Mouse (Mus musculus): Measurements from ENCODE around the gene Hdac9. TPM values are rescaled to one million over a fixed set of nuclear protein-coding genes. Genes with fewer than 3 reads are reported as not detected.

Gene Hdac9
- polyA plus RNA-seq, 1 experiment from 2014 or later, result 17.0 TPM

DNA sequence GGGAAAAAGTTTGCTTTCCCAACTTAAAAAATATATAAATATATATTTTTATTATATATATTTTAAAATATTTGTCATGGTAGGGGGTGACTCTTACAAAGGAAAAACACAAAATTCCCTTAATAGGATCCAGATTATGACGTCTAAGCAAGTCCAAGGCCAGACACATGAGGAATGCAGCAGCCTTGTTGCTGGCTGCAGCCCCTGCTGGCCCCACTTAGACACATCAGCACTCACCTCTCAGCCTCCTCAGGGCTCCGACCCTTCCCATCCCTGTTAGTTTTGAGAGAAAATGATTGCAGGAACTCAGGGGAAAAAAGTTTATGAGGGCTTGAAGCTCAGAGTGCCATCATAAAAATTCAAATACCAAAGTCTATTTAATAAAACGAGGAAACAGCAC, 746.3 kb downstream of the Hdac9 start:
- no peak overlapping the region for H3K9ac ChIP-seq (replicated peaks; ENCODE audit: low read length)
- no peak overlapping the region for H3K4me2 ChIP-seq (ENCODE audit: low read length)
- no peaks in the 10 kb centered on the region for H3K27me3 ChIP-seq (ENCODE audit: control insufficient read depth, insufficient read depth, low read length)
- DNase-seq (no peak), ATAC-seq (ENCODE audit: low FRiP score, low TSS enrichment) (no peak)
- no peak overlapping the region for H3K4me3 ChIP-seq (replicated peaks; ENCODE audit: low read depth, low read length)
- no peaks in the 10 kb centered on the region for H3K36me3 ChIP-seq (ENCODE audit: control insufficient read depth, insufficient read depth, low read length)
- no peaks in the 10 kb centered on the region for H3K9me3 ChIP-seq (ENCODE audit: control insufficient read depth, low read length)
- H3K27ac ChIP-seq (replicated peaks; ENCODE audit: low read depth, low read length), result no peak overlapping the region
- WGBS, result 68% methylated on average over 3 of the region's 3 CpGs
- H3K4me1 ChIP-seq (ENCODE audit: control insufficient read depth, insufficient read depth, low read length), result no peaks in the 10 kb centered on the region

DNA sequence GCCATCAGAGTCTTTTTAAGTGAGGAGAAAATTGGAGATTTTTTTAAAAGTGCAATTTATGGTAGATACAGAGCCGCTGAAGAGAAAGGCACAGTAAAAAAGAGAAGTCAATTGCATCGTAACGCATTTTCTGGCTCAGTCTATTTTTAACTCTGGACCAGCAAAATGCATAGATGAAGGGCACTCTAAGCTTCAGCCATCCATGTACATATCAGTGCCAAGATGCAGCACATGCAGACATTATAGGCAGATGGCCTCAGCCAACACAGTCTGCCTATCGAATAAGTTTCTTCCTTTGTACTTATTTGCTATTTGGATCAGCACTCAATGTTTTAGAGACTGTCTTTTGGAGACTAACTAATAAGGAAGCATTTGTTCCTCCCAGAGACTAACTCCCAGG, 751.2 kb downstream of the Hdac9 start:
- Histone ChIP-seq H3K4me2 (ENCODE audit: low read length) (no peak overlapping the region), H3K4me1 (ENCODE audit: control insufficient read depth, insufficient read depth, low read length) (no peaks in the 10 kb centered on the region), H3K9ac (replicated peaks; ENCODE audit: low read length) (no peak overlapping the region), H3K27me3 (ENCODE audit: control insufficient read depth, insufficient read depth, low read length) (no peaks in the 10 kb centered on the region), H3K4me3 (replicated peaks; ENCODE audit: low read depth, low read length) (no peak overlapping the region), H3K27ac (replicated peaks; ENCODE audit: low read depth, low read length) (no peak overlapping the region), H3K36me3 (ENCODE audit: control insufficient read depth, insufficient read depth, low read length) (no peaks in the 10 kb centered on the region), H3K9me3 (ENCODE audit: control insufficient read depth, low read length) (no peaks in the 10 kb centered on the region)
- 89% methylated on average over 4 of the region's 4 CpGs for WGBS
- ATAC-seq (ENCODE audit: low FRiP score, low TSS enrichment), result no peak
- DNase-seq, result no peak

DNA sequence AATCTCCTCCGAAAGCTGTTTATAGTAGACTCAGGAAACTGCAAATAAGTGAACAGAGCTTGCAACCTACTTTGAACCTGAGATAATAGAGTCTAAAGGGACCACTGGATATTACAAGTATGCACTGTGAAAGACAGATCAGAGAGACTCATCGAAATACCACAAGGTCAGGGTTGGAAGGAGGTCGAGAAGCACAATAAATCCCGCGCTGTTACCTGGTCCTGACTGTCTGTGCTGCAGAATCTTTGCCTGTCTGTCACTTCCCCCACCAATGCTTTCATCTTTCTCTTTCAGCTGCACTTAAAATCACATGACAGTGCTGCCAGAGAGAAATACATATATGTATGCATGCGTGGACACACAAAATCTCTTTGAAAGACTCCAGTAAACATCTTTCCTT, 760.6 kb downstream of the Hdac9 start:
- Histone ChIP-seq H3K36me3 (ENCODE audit: control insufficient read depth, insufficient read depth, low read length) (no peaks in the 10 kb centered on the region), H3K9ac (replicated peaks; ENCODE audit: low read length) (no peak overlapping the region), H3K4me1 (ENCODE audit: control insufficient read depth, insufficient read depth, low read length) (no peaks in the 10 kb centered on the region), H3K27ac (replicated peaks; ENCODE audit: low read depth, low read length) (no peak overlapping the region), H3K4me2 (ENCODE audit: low read length) (no peak overlapping the region), H3K9me3 (ENCODE audit: control insufficient read depth, low read length) (no peaks in the 10 kb centered on the region), H3K4me3 (replicated peaks; ENCODE audit: low read depth, low read length) (no peak overlapping the region), H3K27me3 (ENCODE audit: control insufficient read depth, insufficient read depth, low read length) (no peaks in the 10 kb centered on the region)
- 74% methylated on average over 6 of the region's 6 CpGs for WGBS
- ATAC-seq (ENCODE audit: low FRiP score, low TSS enrichment) (0 out of 2 replicates have a peak, but pooled peaks have one; percentile 42), DNase-seq (peak; percentile 10)

DNA sequence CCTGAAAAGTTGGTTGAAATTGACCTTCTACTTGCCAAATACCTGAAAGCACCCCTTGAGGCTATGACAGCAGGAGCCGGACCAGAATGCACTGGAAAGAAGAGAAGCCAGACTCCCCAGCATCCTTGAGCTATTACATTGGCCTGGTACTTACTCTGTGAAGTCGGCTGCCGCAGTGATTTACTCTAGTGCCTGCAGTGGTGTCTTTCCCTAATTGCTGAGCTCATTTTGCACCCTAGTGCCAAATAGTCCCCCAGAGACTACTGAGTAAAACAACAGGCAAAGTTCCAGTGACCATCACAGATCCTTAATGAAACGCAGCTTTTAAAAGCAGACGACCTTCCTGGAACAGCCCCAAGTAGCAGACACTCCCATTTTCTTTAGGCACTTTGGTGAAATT, 761.2 kb downstream of the Hdac9 start:
- WGBS, result 75% methylated on average over 5 of the region's 5 CpGs
- H3K4me3 ChIP-seq (replicated peaks; ENCODE audit: low read depth, low read length), result no peak overlapping the region
- DNase-seq (no peak), ATAC-seq (ENCODE audit: low FRiP score, low TSS enrichment) (no peak)
- no peak overlapping the region for H3K27ac ChIP-seq (replicated peaks; ENCODE audit: low read depth, low read length)
- no peaks in the 10 kb centered on the region for H3K27me3 ChIP-seq (ENCODE audit: control insufficient read depth, insufficient read depth, low read length)
- H3K9ac ChIP-seq (replicated peaks; ENCODE audit: low read length), result no peak overlapping the region
- no peak overlapping the region for H3K4me2 ChIP-seq (ENCODE audit: low read length)
- H3K36me3 ChIP-seq (ENCODE audit: control insufficient read depth, insufficient read depth, low read length), result no peaks in the 10 kb centered on the region
- H3K4me1 ChIP-seq (ENCODE audit: control insufficient read depth, insufficient read depth, low read length), result no peaks in the 10 kb centered on the region
- H3K9me3 ChIP-seq (ENCODE audit: control insufficient read depth, low read length), result no peaks in the 10 kb centered on the region

DNA sequence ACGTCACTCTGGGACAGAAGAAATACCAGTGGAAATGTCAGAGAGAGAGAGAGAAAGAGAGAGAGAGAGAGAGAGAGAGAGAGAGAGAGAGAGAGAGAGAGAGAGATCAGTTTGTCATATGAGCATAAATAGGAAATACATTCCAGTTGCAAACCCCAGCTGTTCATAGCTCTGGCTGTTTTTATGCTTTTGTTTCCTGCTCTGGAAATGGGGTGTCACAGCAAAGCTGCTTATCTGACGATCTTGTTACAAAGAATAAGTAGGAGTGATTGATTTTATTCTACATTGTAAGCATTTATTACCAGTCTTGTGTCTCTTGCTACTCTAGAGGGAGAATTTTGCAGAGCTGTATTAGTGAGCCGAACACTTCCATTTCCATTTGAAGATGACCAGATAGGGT, 762.1 kb downstream of the Hdac9 start:
- 80% methylated on average over 3 of the region's 3 CpGs for WGBS

DNA sequence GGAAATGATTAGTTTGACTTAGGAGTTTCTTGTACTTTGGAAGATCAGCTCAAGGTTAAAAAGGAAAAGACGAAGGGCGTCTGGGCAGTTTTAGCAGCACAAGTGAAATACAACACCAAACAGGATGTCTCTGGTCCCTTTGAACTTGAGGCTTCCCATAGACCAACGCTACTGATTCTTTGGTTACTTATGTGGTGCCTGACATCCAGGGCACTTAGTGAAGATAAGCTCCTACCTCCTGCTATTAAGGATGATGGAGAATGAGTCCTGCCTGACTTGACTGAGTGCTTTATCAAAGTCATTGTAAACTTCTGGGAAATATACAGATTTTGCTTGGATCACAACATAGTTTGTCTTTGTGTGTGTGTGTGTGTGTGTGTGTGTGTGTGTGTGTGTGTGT, 765.6 kb downstream of the Hdac9 start:
- no peak for DNase-seq
- 67% methylated on average over 3 of the region's 3 CpGs for WGBS
- no peaks in the 10 kb centered on the region for H3K27me3 ChIP-seq (ENCODE audit: control insufficient read depth, insufficient read depth, low read length)

More for the DNA sequence above, 762.1 kb downstream of the Hdac9 start:
- ATAC-seq (ENCODE audit: low FRiP score, low TSS enrichment) (no peak), DNase-seq (no peak)
- Histone ChIP-seq H3K9me3 (ENCODE audit: control insufficient read depth, low read length) (no peaks in the 10 kb centered on the region), H3K4me2 (ENCODE audit: low read length) (no peak overlapping the region), H3K4me1 (ENCODE audit: control insufficient read depth, insufficient read depth, low read length) (no peaks in the 10 kb centered on the region), H3K4me3 (replicated peaks; ENCODE audit: low read depth, low read length) (no peak overlapping the region), H3K36me3 (ENCODE audit: control insufficient read depth, insufficient read depth, low read length) (no peaks in the 10 kb centered on the region), H3K27ac (replicated peaks; ENCODE audit: low read depth, low read length) (no peak overlapping the region), H3K9ac (replicated peaks; ENCODE audit: low read length) (no peak overlapping the region), H3K27me3 (ENCODE audit: control insufficient read depth, insufficient read depth, low read length) (no peaks in the 10 kb centered on the region)

DNA sequence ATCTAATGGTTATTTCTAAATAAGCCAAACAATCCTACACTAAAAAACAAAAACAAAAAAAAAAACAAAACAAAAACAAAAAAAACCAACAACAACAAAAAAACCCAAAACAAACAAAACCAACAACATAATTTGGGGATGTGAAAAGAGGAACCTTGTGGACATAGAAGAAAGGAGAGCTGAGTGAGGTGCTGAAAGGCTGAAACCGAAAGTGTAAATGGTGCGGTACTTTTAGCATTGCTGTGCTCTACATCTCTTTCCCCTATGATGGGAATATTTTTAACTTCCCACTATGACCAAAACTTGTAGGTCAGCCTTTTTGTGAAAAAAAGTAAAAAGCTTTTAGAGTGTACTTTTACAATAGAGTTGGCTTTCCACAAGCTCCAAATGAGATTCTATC, 774.2 kb downstream of the Hdac9 start:
- no peak for ATAC-seq (ENCODE audit: low FRiP score, low TSS enrichment)
- DNase-seq, result no peak
- Histone ChIP-seq H3K27me3 (ENCODE audit: control insufficient read depth, insufficient read depth, low read length) (no peaks in the 10 kb centered on the region), H3K9ac (replicated peaks; ENCODE audit: low read length) (no peak overlapping the region), H3K9me3 (ENCODE audit: control insufficient read depth, low read length) (no peaks in the 10 kb centered on the region), H3K4me2 (ENCODE audit: low read length) (no peak overlapping the region), H3K4me1 (ENCODE audit: control insufficient read depth, insufficient read depth, low read length) (no peaks in the 10 kb centered on the region), H3K27ac (replicated peaks; ENCODE audit: low read depth, low read length) (no peak overlapping the region), H3K36me3 (ENCODE audit: control insufficient read depth, insufficient read depth, low read length) (no peaks in the 10 kb centered on the region), H3K4me3 (replicated peaks; ENCODE audit: low read depth, low read length) (no peak overlapping the region)
- WGBS, result 97% methylated on average over 2 of the region's 2 CpGs

More for the DNA sequence above, 765.6 kb downstream of the Hdac9 start:
- Histone ChIP-seq H3K4me3 (replicated peaks; ENCODE audit: low read depth, low read length) (no peak overlapping the region), H3K4me2 (ENCODE audit: low read length) (no peak overlapping the region), H3K27ac (replicated peaks; ENCODE audit: low read depth, low read length) (no peak overlapping the region), H3K36me3 (ENCODE audit: control insufficient read depth, insufficient read depth, low read length) (no peaks in the 10 kb centered on the region), H3K9me3 (ENCODE audit: control insufficient read depth, low read length) (no peaks in the 10 kb centered on the region), H3K9ac (replicated peaks; ENCODE audit: low read length) (no peak overlapping the region), H3K4me1 (ENCODE audit: control insufficient read depth, insufficient read depth, low read length) (no peaks in the 10 kb centered on the region)
- ATAC-seq (ENCODE audit: low FRiP score, low TSS enrichment), result no peak

DNA sequence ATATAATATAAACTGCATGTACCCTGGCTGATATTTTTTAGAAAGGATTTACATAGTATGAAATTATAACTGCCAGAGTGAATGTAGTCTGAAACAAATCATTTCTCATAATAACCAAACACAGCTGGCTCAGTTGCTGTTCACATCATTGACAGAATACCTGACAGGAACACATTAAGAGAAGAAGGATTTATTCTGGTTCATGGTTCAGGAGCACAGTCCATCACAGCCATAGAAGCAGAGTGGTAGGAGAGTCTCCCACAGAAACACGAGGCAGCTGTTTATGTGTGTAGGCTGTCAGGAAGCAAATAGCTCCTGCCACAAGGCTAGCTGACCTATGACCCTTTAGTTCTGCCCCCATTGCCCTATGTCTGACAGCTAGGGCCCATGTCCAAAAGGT, 803.6 kb downstream of the Hdac9 start:
- Histone ChIP-seq H3K4me1 (ENCODE audit: control insufficient read depth, insufficient read depth, low read length) (no peaks in the 10 kb centered on the region), H3K9me3 (ENCODE audit: control insufficient read depth, low read length) (no peaks in the 10 kb centered on the region), H3K27ac (replicated peaks; ENCODE audit: low read depth, low read length) (no peak overlapping the region), H3K4me2 (ENCODE audit: low read length) (no peak overlapping the region), H3K4me3 (replicated peaks; ENCODE audit: low read depth, low read length) (no peak overlapping the region), H3K9ac (replicated peaks; ENCODE audit: low read length) (no peak overlapping the region), H3K36me3 (ENCODE audit: control insufficient read depth, insufficient read depth, low read length) (no peaks in the 10 kb centered on the region), H3K27me3 (ENCODE audit: control insufficient read depth, insufficient read depth, low read length) (no peaks in the 10 kb centered on the region)
- DNase-seq (no peak), ATAC-seq (ENCODE audit: low FRiP score, low TSS enrichment) (no peak)
- 67% methylated on average over 1 of the region's 1 CpGs for WGBS

DNA sequence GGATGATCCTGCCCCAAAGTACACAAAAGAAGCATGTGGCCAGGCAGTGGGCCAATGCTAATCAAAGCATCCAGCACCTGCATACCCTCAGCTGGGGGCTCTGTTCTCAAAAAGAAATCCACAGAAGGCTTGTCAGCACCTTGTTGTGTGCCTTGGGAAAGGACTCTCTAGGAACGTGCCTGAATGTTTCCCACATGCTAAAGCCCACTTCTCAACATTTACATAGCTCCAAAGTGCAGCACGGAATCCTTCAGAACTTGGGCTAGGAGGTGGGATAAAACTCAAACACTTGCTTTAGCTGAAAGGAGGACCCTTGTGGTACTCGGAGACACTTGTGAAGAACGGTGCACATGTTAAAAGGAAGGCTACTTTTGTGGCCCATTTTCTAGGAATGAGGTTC, 823.9 kb downstream of the Hdac9 start:
- Histone ChIP-seq H3K9me3 (ENCODE audit: control insufficient read depth, low read length) (no peaks in the 10 kb centered on the region), H3K27ac (replicated peaks; ENCODE audit: low read depth, low read length) (no peak overlapping the region), H3K27me3 (ENCODE audit: control insufficient read depth, insufficient read depth, low read length) (no peaks in the 10 kb centered on the region), H3K4me3 (replicated peaks; ENCODE audit: low read depth, low read length) (no peak overlapping the region), H3K36me3 (ENCODE audit: control insufficient read depth, insufficient read depth, low read length) (no peaks in the 10 kb centered on the region), H3K4me1 (ENCODE audit: control insufficient read depth, insufficient read depth, low read length) (no peaks in the 10 kb centered on the region), H3K9ac (replicated peaks; ENCODE audit: low read length) (no peak overlapping the region), H3K4me2 (ENCODE audit: low read length) (no peak overlapping the region)
- DNase-seq (no peak), ATAC-seq (ENCODE audit: low FRiP score, low TSS enrichment) (no peak)
- WGBS, result 82% methylated on average over 4 of the region's 4 CpGs

Data from midbrain, embryonic 14.5 days (tissue).